Mouse (Mus musculus) kidney, adult 18-20 months (tissue): ENCODE data around the gene Esp18.

Source experiments
- DNase-seq: peaks from one replicate; pipeline ENCODE4 v3.0.0; 2021

Gene Esp18

GRCm38 (mm10) chr17:39406059-39406458, at the start of gene Esp18:
Esp18 (plus strand) TSS chr17:39406359.
- no peak for DNase-seq

- no peak for DNase-seq
Measured at GRCm38 (mm10) chr17:39363316-39363715, 42.8 kb upstream of the Esp18 start.
